Mouse (Mus musculus) heart, adult 2 months (tissue): ENCODE data around the gene Vmn2r15.

Source experiments
- CTCF ChIP-seq: fragments of 200-600 bp; IDR thresholded peaks from 2 replicates; pipeline ENCODE4 v1.8.1; 2022; ENCODE audit warnings: antibody characterized with exemption, mild to moderate bottlenecking, moderate library complexity
- EP300 ChIP-seq: fragments of 200-500 bp; IDR thresholded peaks from 2 replicates; pipeline ENCODE4 v1.6.1; 2011; ENCODE audit warnings: low read depth, low read length, control low read depth; ENCODE audit not compliant: insufficient read depth
- POLR2A ChIP-seq: fragments of 200-500 bp; IDR thresholded peaks from 2 replicates; pipeline ENCODE4 v1.6.1; 2011; ENCODE audit warnings: mild to moderate bottlenecking, low read depth, low read length, control low read depth; ENCODE audit not compliant: insufficient read depth

DNA sequence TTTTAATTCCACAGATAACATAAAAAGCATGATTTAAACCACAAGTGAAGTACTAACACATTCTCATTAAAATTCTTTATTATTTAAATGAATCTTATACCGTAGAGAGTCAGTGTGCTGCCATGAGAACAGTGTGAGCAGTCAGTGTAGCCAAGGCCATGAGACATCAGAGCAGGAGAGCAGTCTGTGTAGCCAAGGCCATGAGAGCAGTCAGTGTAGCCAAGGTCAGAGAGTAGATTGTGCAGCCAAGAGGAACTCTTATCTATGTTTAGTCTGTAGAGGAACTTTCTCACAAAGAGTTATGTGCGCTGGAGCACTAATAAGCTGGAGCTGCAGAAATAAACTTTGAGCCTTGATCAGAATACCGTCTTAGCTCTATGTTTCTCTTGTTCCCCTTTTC, 2.8 kb downstream of the Vmn2r15 start:
- no peak for TF ChIP-seq EP300
- no peak for TF ChIP-seq CTCF
- no peak for TF ChIP-seq POLR2A
